Mouse (Mus musculus) G1E (cell line): Measurements from ENCODE around the gene Slc6a19.

Experiments used
- CTCF ChIP-seq: IDR thresholded peaks from 2 replicates; pipeline ENCODE4 v1.5.1; 2012; ENCODE audit warnings: low read depth, low read length, inconsistent platforms, mixed read lengths
- GATA1 ChIP-seq: IDR thresholded peaks from 2 replicates; pipeline ENCODE4 v1.6.1; 2012; ENCODE audit warnings: borderline replicate concordance, low read length, inconsistent platforms, mixed read lengths
- GATA2 ChIP-seq: IDR thresholded peaks from 2 replicates; pipeline ENCODE4 v1.6.1; 2012; ENCODE audit warnings: low read depth, low read length, inconsistent platforms, borderline replicate concordance
- TAL1 ChIP-seq: conservative IDR thresholded peaks from 2 replicates; pipeline ENCODE4 v1.6.1; 2012; ENCODE audit warnings: low read depth, low read length, inconsistent platforms, mixed read lengths

DNA sequence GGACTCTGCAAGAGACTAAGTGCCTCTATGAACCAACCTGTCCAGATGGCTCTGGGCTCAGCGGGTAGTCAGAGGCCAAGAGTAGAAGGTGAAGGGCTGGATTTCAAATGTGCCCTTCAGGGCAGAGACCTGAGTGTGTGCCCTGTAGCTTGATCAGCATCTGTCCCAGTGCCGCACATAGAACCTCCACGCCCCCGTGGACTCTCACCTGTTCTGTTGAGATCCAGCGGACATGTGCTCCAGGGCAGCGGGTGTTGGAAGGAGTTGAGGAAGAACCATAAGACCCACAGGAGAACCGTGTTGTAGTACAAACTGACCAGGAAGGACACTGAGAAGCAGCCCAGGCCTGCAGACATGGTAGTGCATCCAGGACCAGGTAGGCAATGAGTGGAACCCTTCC lies 29.5 kb downstream of the Slc6a19 start:
- TF ChIP-seq GATA1 (no peak), GATA2 (no peak), CTCF (no peak), TAL1 (no peak)
